Mouse (Mus musculus) embryonic fibroblast, embryonic 13.5 days (primary cell): ENCODE results near the gene Upf2.

Experiments
- CTCF ChIP-seq: IDR thresholded peaks from 2 replicates; pipeline ENCODE4 v1.5.1; 2011; ENCODE audit warnings: mild to moderate bottlenecking, control low read depth, low read length, moderate library complexity, borderline replicate concordance; ENCODE audit not compliant: insufficient read depth
- POLR2A ChIP-seq: IDR thresholded peaks from 2 replicates; pipeline ENCODE4 v1.6.1; 2011; ENCODE audit warnings: low read depth, mild to moderate bottlenecking, control low read depth, low read length, moderate library complexity

DNA sequence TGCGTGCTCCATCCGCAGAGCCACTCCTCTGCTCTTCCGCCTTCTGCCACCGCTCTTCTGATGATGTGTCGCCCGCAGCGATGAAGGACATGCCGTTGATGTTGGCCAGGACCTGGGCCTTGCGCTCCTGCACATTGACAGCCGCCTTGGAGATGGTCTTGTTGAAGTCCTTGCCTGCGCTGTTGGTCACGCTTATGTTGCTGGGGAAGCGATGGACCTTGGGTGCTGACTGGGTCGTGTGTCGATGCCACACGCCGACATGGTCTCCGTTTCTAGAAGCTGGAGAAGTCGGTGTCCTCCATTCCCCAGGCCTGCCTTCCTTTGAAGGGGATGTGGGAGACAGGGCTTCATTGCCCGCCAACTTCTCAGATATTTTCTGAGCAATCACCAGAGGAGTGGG lies 149.5 kb downstream of the Upf2 start:
- no peak for TF ChIP-seq POLR2A
- TF ChIP-seq CTCF, result no peak
